Mouse (Mus musculus) heart, embryonic 15.5 days (tissue): ENCODE measurements at regions not wholly inside any gene's neighbourhood (a gene's known extent, or its start where the extent isn't known, plus 50 kb on each side); places are given as distances from the start of the nearest gene placed in this dataset.

Source experiments
- ATAC-seq: fragments of 200-750 bp; cut with Nextera tagmentation; replicated peaks from 2 replicates; pipeline ENCODE4 v1.8.0; 2017; ENCODE audit warnings: low read depth, moderate TSS enrichment; ENCODE audit not compliant: insufficient number of reproducible peaks, insufficient read depth, low FRiP score
- H3K27ac ChIP-seq: fragments of 300-500 bp; sonication (generic); 2 replicates; pipeline ENCODE4 v1.5.1; 2015; ENCODE audit warnings: mild to moderate bottlenecking, inconsistent platforms
- H3K27me3 ChIP-seq: fragments of 300-500 bp; sonication (generic); 2 replicates; pipeline ENCODE4 v1.6.1; 2015; ENCODE audit warnings: inconsistent platforms
- H3K36me3 ChIP-seq: fragments of 300-500 bp; sonication (generic); 2 replicates; pipeline ENCODE4 v1.6.1; 2015; ENCODE audit warnings: mild to moderate bottlenecking, inconsistent platforms
- H3K4me1 ChIP-seq: fragments of 300-500 bp; sonication (generic); replicated peaks from 2 replicates; pipeline ENCODE4 v1.6.1; 2015; ENCODE audit warnings: inconsistent platforms
- H3K4me2 ChIP-seq: fragments of 300-500 bp; sonication (generic); 2 replicates; pipeline ENCODE4 v1.6.1; 2015; ENCODE audit warnings: inconsistent platforms, mild to moderate bottlenecking, moderate library complexity
- H3K4me3 ChIP-seq: fragments of 300-500 bp; sonication (generic); 2 replicates; pipeline ENCODE4 v1.5.1; 2015; ENCODE audit warnings: mild to moderate bottlenecking, inconsistent platforms
- H3K9ac ChIP-seq: fragments of 300-500 bp; sonication (generic); 2 replicates; pipeline ENCODE4 v1.6.1; 2015; ENCODE audit warnings: mild to moderate bottlenecking, inconsistent platforms
- H3K9me3 ChIP-seq: fragments of 300-500 bp; sonication (generic); replicated peaks from 2 replicates; pipeline ENCODE4 v1.6.1; 2016; ENCODE audit warnings: inconsistent platforms
- WGBS: fragments of 180-500 bp; shearing (Covaris S2); methylation state at CpG from one replicate; pipeline ENCODE4 v1.1.7; 2015; ENCODE audit warnings: mixed read lengths; 5-methylcytosine and 5-hydroxymethylcytosine counted together

GRCm38 (mm10) chr6:81782815-81783435 is 140.5 kb upstream of the Gcfc2 start:
- ATAC-seq, result no peak
- Histone ChIP-seq H3K4me3 (no peak overlapping the region), H3K4me1 (no peaks in the 10 kb centered on the region), H3K9ac (no peak overlapping the region), H3K27ac (no peak overlapping the region), H3K36me3 (no peaks in the 10 kb centered on the region), H3K9me3 (no peaks in the 10 kb centered on the region), H3K4me2 (no peak overlapping the region), H3K27me3 (no peaks in the 10 kb centered on the region)
- WGBS, result 75% methylated on average over 8 of the region's 8 CpGs

- WGBS, result 77% methylated on average over 6 of the region's 6 CpGs
- no peak for ATAC-seq
- Histone ChIP-seq H3K4me3 (no peak overlapping the region), H3K27ac (no peak overlapping the region), H3K27me3 (no peaks in the 10 kb centered on the region), H3K4me1 (no peaks in the 10 kb centered on the region), H3K4me2 (no peak overlapping the region), H3K9me3 (no peaks in the 10 kb centered on the region), H3K9ac (no peak overlapping the region), H3K36me3 (no peaks in the 10 kb centered on the region)
These were observed 128.2 kb upstream of the Gcfc2 start for GRCm38 (mm10) chr6:81795281-81795680.

- no peak overlapping the region for H3K9ac ChIP-seq
- no peaks in the 10 kb centered on the region for H3K9me3 ChIP-seq
- no peaks in the 10 kb centered on the region for H3K36me3 ChIP-seq
- no peak for ATAC-seq
- WGBS, result 72% methylated on average over 3 of the region's 3 CpGs
- H3K27me3 ChIP-seq, result no peaks in the 10 kb centered on the region
- H3K4me1 ChIP-seq, result no peaks in the 10 kb centered on the region
- no peak overlapping the region for H3K4me2 ChIP-seq
- no peak overlapping the region for H3K27ac ChIP-seq
- no peak overlapping the region for H3K4me3 ChIP-seq
These were observed 122.6 kb upstream of the Gcfc2 start for GRCm38 (mm10) chr6:81800822-81801221.

- Histone ChIP-seq H3K27me3 (no peaks in the 10 kb centered on the region), H3K9me3 (no peaks in the 10 kb centered on the region), H3K36me3 (no peaks in the 10 kb centered on the region), H3K4me1 (no peaks in the 10 kb centered on the region), H3K9ac (no peak overlapping the region), H3K27ac (no peak overlapping the region), H3K4me2 (no peak overlapping the region), H3K4me3 (no peak overlapping the region)
- no peak for ATAC-seq
- 80% methylated on average over 3 of the region's 3 CpGs for WGBS
These were observed 121.7 kb upstream of the Gcfc2 start for GRCm38 (mm10) chr6:81801804-81802203.

GRCm38 (mm10) chr6:81805942-81806341 is 117.5 kb upstream of the Gcfc2 start:
- 87% methylated on average over 11 of the region's 11 CpGs for WGBS
- no peak for ATAC-seq
- no peak overlapping the region for H3K27ac ChIP-seq

GRCm38 (mm10) chr6:81808712-81809111 is 114.8 kb upstream of the Gcfc2 start:
- WGBS, result 81% methylated on average over 13 of the region's 13 CpGs

More at GRCm38 (mm10) chr6:81805942-81806341, 117.5 kb upstream of the Gcfc2 start:
- Histone ChIP-seq H3K4me2 (no peak overlapping the region), H3K27me3 (no peaks in the 10 kb centered on the region), H3K4me3 (no peak overlapping the region), H3K36me3 (no peaks in the 10 kb centered on the region), H3K9me3 (no peaks in the 10 kb centered on the region), H3K9ac (no peak overlapping the region), H3K4me1 (no peaks in the 10 kb centered on the region)

GRCm38 (mm10) chr6:81815248-81815961 is 108.1 kb upstream of the Gcfc2 start:
- no peak for ATAC-seq
- Histone ChIP-seq H3K4me3 (no peak overlapping the region), H3K4me1 (no peaks in the 10 kb centered on the region), H3K27ac (no peak overlapping the region), H3K9me3 (no peaks in the 10 kb centered on the region), H3K4me2 (no peak overlapping the region), H3K9ac (no peak overlapping the region), H3K27me3 (no peaks in the 10 kb centered on the region), H3K36me3 (no peaks in the 10 kb centered on the region)
- 46% methylated on average over 8 of the region's 8 CpGs for WGBS

More at GRCm38 (mm10) chr6:81808712-81809111, 114.8 kb upstream of the Gcfc2 start:
- Histone ChIP-seq H3K9ac (no peak overlapping the region), H3K27ac (no peak overlapping the region), H3K4me3 (no peak overlapping the region), H3K4me2 (no peak overlapping the region), H3K4me1 (no peaks in the 10 kb centered on the region), H3K36me3 (no peaks in the 10 kb centered on the region), H3K27me3 (no peaks in the 10 kb centered on the region), H3K9me3 (no peaks in the 10 kb centered on the region)
- ATAC-seq, result no peak

- no peaks in the 10 kb centered on the region for H3K36me3 ChIP-seq
- WGBS, result 62% methylated on average over 7 of the region's 7 CpGs
- ATAC-seq, result no peak
These were observed 107.5 kb upstream of the Gcfc2 start for GRCm38 (mm10) chr6:81815962-81816338.

GRCm38 (mm10) chr6:81817050-81817827 is 106.2 kb upstream of the Gcfc2 start:
- H3K4me1 ChIP-seq, result no peaks in the 10 kb centered on the region
- no peak overlapping the region for H3K9ac ChIP-seq
- no peaks in the 10 kb centered on the region for H3K36me3 ChIP-seq
- 70% methylated on average over 9 of the region's 9 CpGs for WGBS
- H3K4me3 ChIP-seq, result no peak overlapping the region
- no peaks in the 10 kb centered on the region for H3K27me3 ChIP-seq
- no peak overlapping the region for H3K27ac ChIP-seq
- ATAC-seq, result no peak
- no peak overlapping the region for H3K4me2 ChIP-seq
- no peaks in the 10 kb centered on the region for H3K9me3 ChIP-seq

More at GRCm38 (mm10) chr6:81815962-81816338, 107.5 kb upstream of the Gcfc2 start:
- Histone ChIP-seq H3K4me3 (no peak overlapping the region), H3K4me1 (no peaks in the 10 kb centered on the region), H3K27me3 (no peaks in the 10 kb centered on the region), H3K27ac (no peak overlapping the region), H3K9ac (no peak overlapping the region), H3K9me3 (no peaks in the 10 kb centered on the region), H3K4me2 (no peak overlapping the region)

GRCm38 (mm10) chr6:81818573-81818972 is 104.9 kb upstream of the Gcfc2 start:
- Histone ChIP-seq H3K4me1 (no peaks in the 10 kb centered on the region), H3K36me3 (no peaks in the 10 kb centered on the region), H3K9me3 (no peaks in the 10 kb centered on the region), H3K27me3 (no peaks in the 10 kb centered on the region), H3K9ac (no peak overlapping the region), H3K27ac (no peak overlapping the region), H3K4me3 (no peak overlapping the region), H3K4me2 (no peak overlapping the region)
- no peak for ATAC-seq
- WGBS, result 89% methylated on average over 10 of the region's 10 CpGs

- Histone ChIP-seq H3K4me1 (no peaks in the 10 kb centered on the region), H3K36me3 (no peaks in the 10 kb centered on the region), H3K27ac (no peak overlapping the region), H3K9me3 (no peaks in the 10 kb centered on the region), H3K9ac (no peak overlapping the region), H3K4me3 (no peak overlapping the region), H3K27me3 (no peaks in the 10 kb centered on the region), H3K4me2 (no peak overlapping the region)
- ATAC-seq, result no peak
- WGBS, result 64% methylated on average over 5 of the region's 5 CpGs
These were observed 103.4 kb upstream of the Gcfc2 start for GRCm38 (mm10) chr6:81820078-81820477.
